ENCODE assay signal across 27 mouse cellular contexts in the genomic region with DNA sequence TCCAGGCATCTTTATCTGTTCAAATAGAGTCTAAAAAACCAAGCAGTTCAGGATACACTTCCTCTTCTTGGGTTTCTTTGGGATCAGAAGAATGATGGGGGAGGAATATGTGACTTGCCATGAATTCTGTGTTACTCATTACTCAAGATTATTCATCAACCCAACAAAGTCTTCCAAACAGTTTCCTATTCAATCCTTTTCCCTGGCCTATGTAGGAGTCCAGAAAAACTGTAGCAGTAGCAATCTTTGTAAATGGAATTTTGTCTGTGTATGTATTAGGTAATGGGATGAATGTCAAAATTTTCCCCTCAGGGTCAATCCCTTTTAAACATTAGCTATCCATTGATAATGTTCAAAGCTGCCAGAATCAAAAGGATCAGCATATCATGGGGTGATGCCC.
DNase-seq lines count a peak whose midpoint lies in the region; ATAC-seq and TF ChIP-seq lines count a peak whose summit lies in the region.
"Had no signal": no experiment of that assay in that cellular context is flagged by ENCODE, and none has a peak within 500 bp of the region (broad histone marks: within the 10 kb centered on the region; RNA-seq: fewer than 3 reads in every experiment).

No protein-coding gene starts in this region.

- peak; percentile 46; the same call in 1 of the 2 replicates for ATAC-seq in kidney, postnatal 0 days (replicated peaks; ENCODE audit: low FRiP score, low read depth)
- ATAC-seq in kidney, embryonic 14.5 days (ENCODE audit: low FRiP score, low TSS enrichment) = no peak
- ATAC-seq in Patski = peak; percentile 84
- ATAC-seq in hindbrain, postnatal 0 days = no peak
- ATAC-seq: activated CD4-positive, CD25-positive, alpha-beta regulatory T cell, adult 4 months; CD4-positive, CD25-positive, alpha-beta regulatory T cell, adult 4 months; forebrain, embryonic 15.5 days; hindbrain, embryonic 16.5 days had no signal

- peak overlapping the region; percentile 20; the same call in 1 of the 2 replicates for H3K27ac ChIP-seq in kidney, postnatal 0 days
- no peak overlapping the region for H3K27ac ChIP-seq in kidney, embryonic 14.5 days (ENCODE audit: low read depth, low read length)
- H3K27ac ChIP-seq in hindbrain, postnatal 0 days = no peak overlapping the region
- H3K27ac ChIP-seq: embryonic facial prominence, embryonic 12.5 days; embryonic facial prominence, embryonic 15.5 days; forebrain, embryonic 12.5 days; forebrain, embryonic 15.5 days; heart, embryonic 15.5 days; hindbrain, embryonic 10.5 days; hindbrain, embryonic 13.5 days had no signal

- no peak overlapping the region for H3K4me2 ChIP-seq in kidney, postnatal 0 days (ENCODE audit: low read length)
- H3K4me2 ChIP-seq in kidney, embryonic 14.5 days (replicated peaks; ENCODE audit: low read depth, low read length) = no peak overlapping the region
- no peak overlapping the region for H3K4me2 ChIP-seq in hindbrain, postnatal 0 days (ENCODE audit: low read depth, low read length)
- H3K4me2 ChIP-seq: embryonic facial prominence, embryonic 12.5 days; embryonic facial prominence, embryonic 15.5 days; forebrain, embryonic 12.5 days; forebrain, embryonic 15.5 days; heart, embryonic 12.5 days; heart, embryonic 15.5 days; hindbrain, embryonic 13.5 days had no signal

- H3K9me3 ChIP-seq in kidney, postnatal 0 days (replicated peaks; ENCODE audit: low read length) = no peaks in the 10 kb centered on the region
- no peaks in the 10 kb centered on the region for H3K9me3 ChIP-seq in kidney, embryonic 14.5 days (ENCODE audit: control insufficient read depth, low read length)
- H3K9me3 ChIP-seq in hindbrain, postnatal 0 days (ENCODE audit: low read length) = no peaks in the 10 kb centered on the region
- H3K9me3 ChIP-seq: embryonic facial prominence, embryonic 12.5 days; embryonic facial prominence, embryonic 15.5 days; forebrain, embryonic 12.5 days; forebrain, embryonic 15.5 days; heart, embryonic 12.5 days; heart, embryonic 15.5 days; hindbrain, embryonic 10.5 days; hindbrain, embryonic 13.5 days had no signal

- no peaks in the 10 kb centered on the region for H3K36me3 ChIP-seq in kidney, postnatal 0 days (ENCODE audit: insufficient read depth, low read length)
- no peaks in the 10 kb centered on the region for H3K36me3 ChIP-seq in kidney, embryonic 14.5 days (ENCODE audit: control insufficient read depth, insufficient read depth, low read length)
- H3K36me3 ChIP-seq in hindbrain, postnatal 0 days (ENCODE audit: insufficient read depth, low read length) = no peaks in the 10 kb centered on the region
- H3K36me3 ChIP-seq: embryonic facial prominence, embryonic 12.5 days; embryonic facial prominence, embryonic 15.5 days; forebrain, embryonic 12.5 days; forebrain, embryonic 15.5 days; heart, embryonic 12.5 days; heart, embryonic 15.5 days; hindbrain, embryonic 10.5 days; hindbrain, embryonic 13.5 days had no signal

- in situ Hi-C loops in Patski (cut with MboI; ENCODE audit: low pct_unique_long_range_greater_than_20kb) = no loop called here

- H3K4me3 ChIP-seq in kidney, postnatal 0 days (replicated peaks; ENCODE audit: low read depth, low read length) = no peak overlapping the region
- H3K4me3 ChIP-seq in kidney, embryonic 14.5 days (ENCODE audit: low read length) = no peak overlapping the region
- no peak overlapping the region for H3K4me3 ChIP-seq in hindbrain, postnatal 0 days (ENCODE audit: low read length)
- H3K4me3 ChIP-seq: embryonic facial prominence, embryonic 12.5 days; embryonic facial prominence, embryonic 15.5 days; forebrain, embryonic 12.5 days; forebrain, embryonic 15.5 days; heart, embryonic 12.5 days; heart, embryonic 15.5 days; hindbrain, embryonic 10.5 days; hindbrain, embryonic 13.5 days had no signal

- no peaks in the 10 kb centered on the region for H3K27me3 ChIP-seq in kidney, postnatal 0 days (ENCODE audit: insufficient read depth, low read length)
- H3K27me3 ChIP-seq in kidney, embryonic 14.5 days (ENCODE audit: control insufficient read depth, insufficient read depth, low read length) = no peaks in the 10 kb centered on the region
- H3K27me3 ChIP-seq in Patski = no peaks in the 10 kb centered on the region
- H3K27me3 ChIP-seq in hindbrain, postnatal 0 days (ENCODE audit: insufficient read depth, low read length) = no peaks in the 10 kb centered on the region
- H3K27me3 ChIP-seq: embryonic facial prominence, embryonic 12.5 days; embryonic facial prominence, embryonic 15.5 days; forebrain, embryonic 12.5 days; forebrain, embryonic 15.5 days; heart, embryonic 12.5 days; heart, embryonic 15.5 days; hindbrain, embryonic 13.5 days had no signal

- CTCF ChIA-PET in Patski (lab: Charles Lee) = interaction anchor here (0.8 to 1.8 kb wide), 3 partner anchors 9 to 619 kb away, joined by 3 to 6 read pairs (median 3); no protein-coding TSS in a partner anchor

- DNase-seq in kidney, adult 9 months = peak; percentile 73
- DNase-seq in kidney, postnatal 10 days = no peak
- peak; percentile 39 for DNase-seq in kidney, postnatal 0 days (ENCODE audit: low spot score)
- peak; percentile 64 for DNase-seq in Patski (ENCODE audit: low read depth, low spot score)
- peak; percentile 8 for DNase-seq in fibroblast of lung, adult 2 months (ENCODE audit: low read depth)
- DNase-seq in hindbrain, postnatal 0 days (ENCODE audit: low spot score) = no peak
- DNase-seq: adrenal gland, adult 8-10 months; adrenal gland, postnatal 25 days; cerebellum, adult 2 months; cerebellum, adult 9-11 months; cerebellum, postnatal 25 days; gastrocnemius, postnatal 25 days; heart, adult 18-20 months; heart, postnatal 10 days; heart, postnatal 36 days had no signal

- H3K9ac ChIP-seq in kidney, postnatal 0 days (ENCODE audit: low read depth, low read length) = no peak overlapping the region
- H3K9ac ChIP-seq in kidney, embryonic 14.5 days (ENCODE audit: low read depth, low read length) = no peak overlapping the region
- H3K9ac ChIP-seq in hindbrain, postnatal 0 days (replicated peaks; ENCODE audit: low read length) = no peak overlapping the region
- H3K9ac ChIP-seq: embryonic facial prominence, embryonic 12.5 days; embryonic facial prominence, embryonic 15.5 days; forebrain, embryonic 12.5 days; forebrain, embryonic 15.5 days; heart, embryonic 12.5 days; heart, embryonic 15.5 days; hindbrain, embryonic 13.5 days had no signal

- POLR2A ChIA-PET in Patski (lab: Charles Lee) = interaction anchor here (0.7 to 1.0 kb wide), 3 partner anchors 21 to 620 kb away, joined by 3 read pairs; no protein-coding TSS in a partner anchor

- H3K4me1 ChIP-seq in kidney, postnatal 0 days (replicated peaks; ENCODE audit: insufficient read depth, low read length) = no peaks in the 10 kb centered on the region
- H3K4me1 ChIP-seq in kidney, embryonic 14.5 days (ENCODE audit: control insufficient read depth, insufficient read depth, low read length) = no peaks in the 10 kb centered on the region
- H3K4me1 ChIP-seq in hindbrain, postnatal 0 days (ENCODE audit: insufficient read depth, low read length) = no peaks in the 10 kb centered on the region
- H3K4me1 ChIP-seq: embryonic facial prominence, embryonic 12.5 days; embryonic facial prominence, embryonic 15.5 days; forebrain, embryonic 12.5 days; forebrain, embryonic 15.5 days; heart, embryonic 15.5 days; hindbrain, embryonic 10.5 days; hindbrain, embryonic 13.5 days had no signal

- no peak for TF ChIP-seq CTCF in kidney, postnatal 0 days (IDR thresholded peaks at IDR 0.05; ENCODE audit: low read depth)
- no peak for TF ChIP-seq CTCF in Patski (IDR thresholded peaks at IDR 0.05)
- no peak for TF ChIP-seq CTCF in hindbrain, postnatal 0 days (IDR thresholded peaks at IDR 0.05; ENCODE audit: low read depth)

Comparison
In these comparisons a context has a peak if more than half of its experiments do, and no peak if none do; other contexts are left out.
1. DNase-seq: peak in kidney, adult 9 months (single experiment), kidney, postnatal 0 days (single experiment), Patski (single experiment) and fibroblast of lung, adult 2 months (single experiment); none in kidney, postnatal 10 days (single experiment) and hindbrain, postnatal 0 days (single experiment).
2. ATAC-seq: peak in kidney, postnatal 0 days (single experiment) and Patski (single experiment); none in kidney, embryonic 14.5 days (single experiment) and hindbrain, postnatal 0 days (single experiment).